Mouse (Mus musculus) G1E (cell line): ENCODE measurements around the gene Kcnc3.

Source experiments
- CTCF ChIP-seq: IDR thresholded peaks from 2 replicates; pipeline ENCODE4 v1.5.1; 2012; ENCODE audit warnings: low read depth, low read length, inconsistent platforms, mixed read lengths
- GATA1 ChIP-seq: IDR thresholded peaks from 2 replicates; pipeline ENCODE4 v1.6.1; 2012; ENCODE audit warnings: borderline replicate concordance, low read length, inconsistent platforms, mixed read lengths
- GATA2 ChIP-seq: IDR thresholded peaks from 2 replicates; pipeline ENCODE4 v1.6.1; 2012; ENCODE audit warnings: low read depth, low read length, inconsistent platforms, borderline replicate concordance
- POLR2AphosphoS5 ChIP-seq: IDR thresholded peaks from 2 replicates; pipeline ENCODE4 v1.6.1; 2012; ENCODE audit warnings: low read depth, low read length, inconsistent platforms; ENCODE audit not compliant: insufficient replicate concordance
- TAL1 ChIP-seq: conservative IDR thresholded peaks from 2 replicates; pipeline ENCODE4 v1.6.1; 2012; ENCODE audit warnings: low read depth, low read length, inconsistent platforms, mixed read lengths

- no peak for TF ChIP-seq CTCF
- no peak for TF ChIP-seq TAL1
- no peak for TF ChIP-seq GATA1
- TF ChIP-seq POLR2AphosphoS5 = no peak
- TF ChIP-seq GATA2 = no peak
Observed at GRCm38 (mm10) chr7:44568803-44569202, 21.7 kb upstream of the Kcnc3 start.
